Mouse (Mus musculus) cerebellum, adult 11 months (tissue): ENCODE data around the gene Tle2.
A peak's percentile ranks its signal among the peaks of the same experiment; 100 is the strongest.

ENCODE experiments used
- DNase-seq: peaks from one replicate; pipeline ENCODE4 v3.0.0; 2022

Tle2 gene

DNA sequence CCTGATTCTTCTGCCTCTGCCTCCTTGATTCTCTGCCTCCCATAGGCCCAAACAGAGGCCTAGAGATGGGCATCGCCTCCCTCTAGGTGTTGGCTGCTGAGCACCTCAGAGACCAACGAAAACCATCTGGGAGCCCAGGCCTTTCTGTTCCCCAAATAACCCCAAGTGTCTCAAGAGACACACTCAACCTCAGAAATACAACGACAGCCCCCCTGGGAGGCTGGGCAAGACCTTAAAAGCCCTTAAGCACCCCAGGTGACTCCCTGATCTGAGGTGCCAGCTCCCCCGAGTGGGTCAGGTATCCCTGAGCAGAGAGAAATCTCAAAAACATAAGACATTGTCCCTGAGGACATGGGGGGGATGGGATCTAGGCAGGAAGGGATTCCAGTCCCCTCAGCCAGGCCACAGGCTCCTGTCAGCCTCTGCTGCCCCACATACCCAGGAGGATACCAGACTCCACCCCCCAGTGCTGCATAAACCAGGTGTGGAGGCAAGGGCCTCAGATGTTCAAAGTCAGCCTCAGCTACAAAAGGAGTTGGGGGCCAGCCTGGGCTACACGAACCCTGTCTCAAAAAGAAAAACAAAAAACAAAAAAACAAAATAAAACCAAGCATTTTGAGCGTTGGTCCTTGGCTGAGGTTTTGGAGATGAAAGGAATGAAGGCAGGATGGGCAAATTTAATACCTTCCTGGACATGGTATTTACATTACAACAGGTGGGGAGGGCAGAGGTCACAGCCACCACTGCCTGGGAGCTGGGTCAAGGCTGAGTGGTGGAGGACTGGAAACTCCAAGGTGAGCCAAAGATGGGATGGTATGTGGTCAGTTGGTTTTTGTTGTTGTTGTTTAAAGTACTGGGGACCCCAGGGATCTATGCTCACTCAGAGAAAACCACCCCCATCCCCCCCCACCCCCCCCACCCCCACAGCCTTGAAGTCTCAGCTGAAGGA is 20.3 kb upstream of the Tle2 start:
- no peak for DNase-seq

DNA sequence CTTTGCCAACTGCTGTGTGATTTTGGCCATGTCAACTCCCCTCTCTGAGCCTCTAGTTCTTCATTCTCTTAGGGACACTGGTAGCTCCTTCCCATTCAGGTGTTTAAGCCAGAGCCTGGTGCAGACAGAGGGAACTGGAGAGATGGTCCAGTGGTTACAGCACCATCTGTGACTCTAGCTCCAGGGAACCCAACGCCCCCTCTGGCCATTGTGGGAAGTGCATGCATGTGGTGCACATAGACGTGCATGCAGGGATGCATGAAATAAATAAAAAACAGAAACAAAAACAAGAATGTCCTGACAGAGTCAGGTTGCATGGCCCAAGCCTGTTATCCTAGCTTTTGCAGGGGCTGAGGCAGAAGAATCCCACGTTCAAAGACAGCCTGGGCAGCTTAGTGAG is 18.1 kb upstream of the Tle2 start:
- DNase-seq, result no peak

DNA sequence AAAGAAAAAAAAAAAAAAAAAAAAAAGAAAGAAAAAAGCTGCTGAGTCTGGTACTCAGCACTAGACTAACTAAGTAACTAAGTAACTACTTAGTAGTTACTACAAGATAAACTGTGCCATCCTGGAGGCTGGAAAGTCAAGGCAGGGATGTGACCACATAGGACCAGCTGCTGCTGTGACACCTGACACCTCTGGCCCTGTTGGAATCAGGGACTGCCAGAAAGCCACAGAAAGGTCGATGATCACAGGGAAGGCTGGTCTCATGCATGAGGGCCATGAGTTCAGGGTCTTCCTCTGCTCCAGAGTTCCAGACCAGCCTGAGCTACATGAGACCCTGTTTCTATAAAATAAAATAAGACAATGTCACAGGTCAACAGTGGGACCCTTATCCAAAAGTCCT is 16.9 kb upstream of the Tle2 start:
- DNase-seq, result no peak

DNA sequence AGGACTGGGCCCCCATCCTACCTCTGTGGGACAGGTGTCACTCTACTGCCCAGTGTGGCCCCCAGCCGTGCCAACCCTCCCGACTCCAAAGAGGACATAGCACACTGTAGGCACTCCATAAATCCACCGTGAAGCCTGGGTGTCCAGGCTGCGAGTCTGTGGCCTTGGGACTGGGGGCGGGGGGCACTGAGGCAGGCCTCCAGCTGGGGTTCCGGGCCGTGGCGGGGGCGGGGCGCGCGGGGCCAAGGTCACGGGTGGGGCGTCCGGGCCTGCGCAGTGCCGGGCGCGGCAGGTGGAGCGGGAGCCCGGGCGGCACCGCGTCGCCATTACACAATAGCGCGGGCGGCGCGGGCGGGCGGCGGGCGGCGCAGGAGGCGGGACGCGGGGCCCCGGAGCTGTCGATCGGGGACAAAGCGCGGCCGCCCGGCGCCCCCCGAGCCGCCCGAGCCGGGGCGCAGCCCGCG is 15.2 kb upstream of the Tle2 start, which contains the start of gene Aes:
TSS of gene Aes (plus strand) at position 326 of the 464 bp plus-strand sequence.
- DNase-seq, result peak; percentile 83

DNA sequence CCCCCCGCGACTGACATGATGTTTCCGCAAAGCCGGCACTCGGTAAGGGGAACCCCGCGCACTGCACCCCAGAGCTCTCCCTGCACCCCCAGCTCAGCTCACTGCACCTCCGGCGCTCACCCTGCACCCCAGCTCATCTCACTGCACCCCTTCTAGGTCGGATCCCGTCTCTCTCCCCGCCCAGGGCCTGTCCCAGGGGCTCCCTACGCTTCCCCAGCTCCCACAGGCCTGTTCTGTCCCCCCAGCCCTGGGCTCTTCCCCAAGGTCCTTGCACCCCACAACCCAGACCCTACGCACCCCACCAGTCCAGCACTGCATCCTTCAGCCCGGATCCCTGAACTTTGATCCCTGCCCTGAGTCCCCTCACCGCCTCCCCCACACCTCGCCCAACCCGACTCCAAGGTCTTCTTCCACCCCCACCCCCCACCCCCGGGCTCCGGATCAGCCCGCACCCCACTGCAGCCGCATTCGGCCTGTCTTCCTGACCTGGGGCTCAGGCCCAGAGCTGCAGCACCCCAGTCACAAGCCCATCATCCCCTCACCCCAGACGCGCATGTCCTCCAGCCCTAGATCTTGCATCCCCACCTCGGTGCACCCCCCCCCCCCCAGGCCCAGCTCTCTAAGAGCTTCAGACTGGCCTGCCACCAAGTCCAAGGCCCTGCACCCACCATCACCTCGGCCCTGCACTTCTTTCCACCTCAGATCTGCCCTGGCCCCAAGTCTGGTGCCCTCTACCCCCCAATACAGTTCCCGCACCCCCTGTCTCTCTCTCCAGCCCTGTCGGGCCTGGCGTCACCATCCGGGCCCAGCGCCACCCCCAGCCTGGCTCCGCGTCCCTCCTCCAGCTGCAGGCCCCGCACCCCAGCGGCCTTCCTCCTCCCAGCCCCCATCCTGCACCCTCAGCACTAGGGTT is 14.5 kb upstream of the Tle2 start:
- DNase-seq, result peak; percentile 72

DNA sequence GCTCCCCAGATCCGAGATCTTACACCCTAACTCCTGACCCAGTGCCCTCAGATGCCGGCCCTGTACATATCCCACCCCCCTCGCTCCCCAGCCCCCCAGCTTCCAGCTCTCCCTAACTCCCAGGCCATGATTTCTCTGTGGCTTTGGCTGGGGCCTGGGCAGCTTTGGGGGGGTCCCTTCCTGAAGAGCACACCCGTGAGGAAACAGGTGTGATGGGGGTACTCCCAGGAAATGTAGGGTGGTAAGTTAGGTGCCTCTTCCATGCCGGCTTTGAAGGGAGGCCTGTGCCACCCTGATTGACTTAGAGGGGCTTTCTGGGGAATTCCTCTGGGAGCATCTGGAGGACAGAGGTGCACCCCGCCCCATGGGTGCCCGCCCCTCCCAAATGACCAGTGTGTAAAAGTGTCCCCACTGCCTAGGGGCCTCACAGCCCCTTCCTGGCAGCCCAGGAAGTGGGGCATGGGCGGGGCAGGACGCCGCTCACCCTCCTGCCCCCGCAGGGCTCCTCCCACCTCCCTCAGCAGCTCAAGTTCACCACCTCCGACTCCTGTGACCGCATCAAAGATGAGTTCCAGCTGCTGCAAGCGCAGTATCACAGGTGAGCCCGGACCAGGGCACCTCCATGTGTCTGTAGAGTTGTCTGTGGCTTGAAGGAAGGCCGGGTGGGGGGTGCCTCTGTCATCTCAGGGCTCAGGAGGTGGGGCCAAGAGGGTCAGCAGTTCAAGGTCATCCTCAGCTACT is 13.5 kb upstream of the Tle2 start:
- no peak for DNase-seq

DNA sequence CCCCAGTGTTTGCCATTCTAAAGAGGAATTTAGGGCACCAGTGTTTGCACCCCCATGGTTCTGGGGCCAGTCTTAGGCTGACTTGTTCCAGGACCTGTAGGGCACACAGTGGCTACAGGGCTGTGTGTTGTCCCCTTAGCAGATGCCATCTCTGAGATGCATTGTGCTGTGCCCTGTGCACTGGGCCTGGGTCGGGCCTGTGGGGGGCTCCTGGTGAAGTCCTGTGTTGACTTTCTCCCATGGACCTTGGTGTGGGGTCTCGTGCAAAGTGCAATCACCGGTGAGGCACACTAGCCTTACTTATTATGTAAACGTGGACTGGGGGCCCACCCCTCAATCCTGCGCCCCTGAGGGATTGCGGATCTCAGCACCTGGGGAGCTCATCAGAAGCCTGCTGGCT is 11.9 kb upstream of the Tle2 start:
- DNase-seq, result no peak

DNA sequence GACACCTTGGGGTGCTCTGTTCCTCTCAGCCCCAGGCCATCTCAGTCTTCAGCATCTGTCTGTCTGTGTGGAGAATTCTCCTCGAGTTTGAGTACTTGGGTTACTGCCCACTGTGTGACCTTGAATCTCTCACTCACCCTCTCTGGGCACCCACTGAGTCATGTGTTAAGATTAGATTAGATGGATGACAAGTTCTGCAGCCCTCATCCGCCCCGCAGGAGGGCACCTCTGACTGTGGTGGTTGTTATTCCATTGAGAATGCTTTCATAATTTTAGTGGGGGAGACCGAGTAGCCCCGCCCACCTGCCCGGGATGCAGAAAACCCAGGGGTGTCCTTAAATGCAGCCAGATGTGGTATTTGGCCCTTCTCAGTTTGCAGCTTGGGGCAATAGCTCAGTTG is 10.9 kb upstream of the Tle2 start:
- no peak for DNase-seq

DNA sequence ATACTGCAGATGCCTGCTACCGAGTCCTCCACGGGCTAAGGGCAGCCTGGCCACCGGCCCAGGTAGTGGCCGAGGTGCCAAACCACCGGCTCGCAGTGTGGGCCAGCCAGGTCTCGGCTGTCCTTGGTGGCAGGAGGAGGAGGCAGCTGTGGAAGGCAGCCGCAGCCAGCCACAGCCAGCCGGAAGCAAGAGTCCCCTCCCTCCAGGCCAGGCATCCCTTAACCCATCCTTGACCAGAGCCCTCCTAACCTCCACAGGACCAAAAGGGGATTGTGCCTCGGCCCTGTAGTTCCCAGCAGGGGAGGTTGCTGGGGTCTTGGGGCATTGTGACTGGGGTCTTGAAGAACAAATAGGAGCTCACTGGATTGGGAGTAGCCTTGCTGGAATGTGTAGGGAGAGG is 10.1 kb upstream of the Tle2 start:
- no peak for DNase-seq

DNA sequence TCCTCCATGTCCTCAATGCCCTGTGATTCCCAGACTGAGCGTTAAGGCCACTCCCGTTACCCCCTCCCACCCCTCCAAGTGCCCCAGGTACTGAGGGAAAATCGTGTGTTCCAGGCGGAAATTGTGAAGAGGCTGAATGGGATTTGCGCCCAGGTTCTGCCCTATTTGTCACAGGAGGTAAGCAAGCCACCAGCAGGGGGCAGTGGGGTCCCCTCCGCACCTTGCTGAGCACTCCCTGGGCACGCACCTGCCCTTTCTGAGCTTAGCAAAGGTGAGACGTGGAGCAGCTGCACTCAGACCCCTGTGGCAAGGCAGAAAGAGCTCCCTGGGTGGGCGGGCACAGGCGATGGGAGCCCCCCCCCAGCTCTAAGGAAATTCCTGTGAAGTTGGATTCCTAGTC is 9.6 kb upstream of the Tle2 start:
- peak; percentile 77 for DNase-seq

DNA sequence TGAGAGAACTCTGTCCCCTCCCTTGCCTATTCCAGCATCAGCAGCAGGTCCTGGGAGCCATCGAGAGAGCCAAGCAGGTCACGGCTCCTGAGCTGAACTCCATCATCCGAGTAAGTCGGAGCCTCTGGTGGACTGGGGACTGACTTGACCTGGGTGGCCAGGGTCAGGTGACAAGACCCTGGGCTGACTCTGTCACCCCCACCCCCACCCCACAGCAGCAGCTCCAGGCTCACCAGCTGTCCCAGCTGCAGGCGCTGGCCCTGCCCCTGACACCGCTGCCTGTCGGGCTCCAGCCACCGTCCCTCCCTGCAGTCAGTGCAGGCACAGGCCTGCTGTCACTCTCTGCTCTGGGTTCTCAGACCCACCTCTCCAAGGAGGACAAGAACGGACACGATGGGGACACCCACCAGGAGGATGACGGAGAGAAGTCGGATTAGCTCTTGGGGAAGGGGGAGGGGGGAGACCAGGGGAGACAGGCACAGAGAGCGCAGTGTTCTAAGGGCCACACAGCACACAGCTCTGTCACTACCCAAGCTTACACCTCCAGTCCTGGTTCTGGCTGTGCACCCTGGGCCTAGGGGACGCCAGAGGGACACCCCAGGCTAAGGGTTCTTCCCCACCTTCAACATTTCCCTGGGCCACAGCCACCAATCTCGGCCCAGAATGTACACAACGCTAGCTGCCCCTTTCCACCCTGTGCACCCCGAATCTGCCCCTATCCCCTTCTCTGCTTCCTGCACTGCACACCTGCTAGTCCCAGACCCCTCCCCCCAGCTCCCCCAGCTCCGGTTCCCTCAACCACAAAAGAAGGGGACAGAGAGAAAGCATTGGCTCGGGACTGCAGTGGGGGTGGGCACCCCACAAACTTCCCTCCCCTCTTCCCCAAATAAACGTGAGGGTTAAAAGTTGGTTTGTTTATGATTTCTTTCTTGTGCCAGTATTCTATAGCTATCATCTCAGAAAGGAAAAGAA is 8.8 kb upstream of the Tle2 start:
- no peak for DNase-seq

DNA sequence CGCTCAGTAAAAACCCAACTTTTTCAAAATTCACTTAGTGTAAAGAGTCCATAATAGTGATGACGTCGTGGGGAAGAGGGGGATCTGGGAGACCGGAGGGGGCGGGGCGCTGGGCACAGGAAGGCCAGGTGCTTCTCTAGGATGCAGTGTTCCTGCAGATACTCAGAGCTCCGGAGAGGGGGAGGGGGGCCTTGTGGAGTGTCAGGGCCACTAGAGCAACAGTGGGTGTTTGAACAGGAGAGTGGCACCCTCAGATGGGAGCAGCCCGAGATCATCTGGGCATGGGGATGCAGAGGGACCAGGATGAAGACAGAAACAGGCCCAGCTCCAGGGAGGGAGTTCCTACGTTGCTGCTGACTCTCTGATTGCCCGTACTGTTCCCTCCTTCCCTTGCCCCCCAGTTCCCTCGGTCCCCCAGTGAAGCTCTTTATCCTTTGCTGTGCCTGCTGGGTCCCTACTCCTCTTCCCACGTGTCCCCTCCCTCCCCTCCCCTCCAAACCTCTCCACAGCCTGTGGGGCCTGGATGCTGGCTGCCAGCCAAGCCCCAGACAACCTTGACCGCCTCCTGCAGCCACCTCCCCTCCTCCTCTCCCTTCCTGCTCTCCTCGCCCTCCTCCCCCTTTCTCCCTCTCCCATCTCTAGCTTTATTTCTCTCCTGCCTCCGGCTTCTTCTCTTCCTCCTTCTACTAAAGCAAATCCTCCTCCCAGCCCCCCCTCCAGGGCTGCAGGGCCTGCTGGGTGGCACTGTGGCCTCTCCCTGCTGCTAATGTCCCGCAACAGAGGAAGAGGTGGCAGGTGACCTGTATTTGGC is 5.8 kb upstream of the Tle2 start:
- DNase-seq, result no peak

DNA sequence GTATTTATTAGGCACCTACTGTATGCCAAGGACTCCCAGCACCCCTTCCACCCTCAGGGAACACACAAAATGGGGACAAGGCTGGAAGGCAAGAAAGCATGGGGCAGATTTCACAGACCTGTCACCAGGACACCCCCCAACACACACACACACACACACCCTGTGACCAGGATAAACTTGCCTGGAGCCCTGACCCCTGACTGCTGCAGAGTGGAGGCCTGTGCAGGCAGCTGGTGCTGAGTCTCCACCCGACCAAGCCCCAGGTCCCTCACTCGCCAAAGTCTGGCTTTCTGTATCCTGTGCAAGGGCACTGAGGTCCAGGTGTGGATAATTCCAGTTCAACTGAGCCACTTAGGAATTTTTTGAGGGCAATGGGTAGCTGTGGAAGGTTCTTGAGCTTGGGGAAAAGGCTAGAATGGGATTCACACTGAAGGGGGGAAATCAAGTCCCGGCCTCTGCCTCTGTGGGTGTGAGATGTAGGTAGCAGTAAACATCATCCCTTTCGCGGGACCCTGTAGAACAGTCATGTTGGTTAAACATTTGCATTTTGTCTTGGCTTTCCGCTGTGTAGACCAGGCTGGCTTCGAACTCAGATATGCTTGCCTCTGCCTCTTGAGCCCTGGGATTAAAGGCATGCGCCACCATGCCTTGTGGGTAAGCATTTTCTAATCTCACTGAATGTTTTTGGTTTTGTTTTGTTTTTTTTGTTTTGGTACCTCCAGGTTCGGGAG is 4.7 kb upstream of the Tle2 start:
- no peak for DNase-seq

DNA sequence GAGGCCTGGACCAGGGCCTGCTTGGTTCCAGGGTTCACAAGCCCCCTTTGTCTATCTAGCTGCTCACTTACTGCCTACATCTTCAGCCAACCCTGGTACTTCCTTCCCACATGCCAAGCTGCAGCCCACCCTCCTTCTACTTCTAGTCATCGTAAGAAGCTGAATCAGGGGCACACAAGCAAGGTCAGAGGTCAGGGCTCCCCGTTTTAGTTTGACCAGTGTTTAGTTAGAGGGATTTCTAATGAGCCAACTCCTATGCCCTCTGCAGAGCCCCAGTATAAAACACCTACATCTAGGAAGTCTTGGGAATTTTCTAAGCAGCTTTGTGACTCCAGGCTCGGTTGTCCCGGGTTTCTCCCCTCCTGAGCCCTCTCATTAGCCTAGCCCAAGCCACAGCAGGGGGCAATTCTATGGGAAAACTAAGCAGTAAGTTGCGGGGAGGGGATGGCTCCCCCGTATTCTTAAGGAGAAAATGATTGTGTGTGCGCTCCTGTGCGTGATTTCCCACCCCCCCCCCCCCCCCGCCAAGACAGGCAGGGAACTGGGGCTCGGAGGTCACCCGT is 4.0 kb upstream of the Tle2 start:
- DNase-seq, result no peak

DNA sequence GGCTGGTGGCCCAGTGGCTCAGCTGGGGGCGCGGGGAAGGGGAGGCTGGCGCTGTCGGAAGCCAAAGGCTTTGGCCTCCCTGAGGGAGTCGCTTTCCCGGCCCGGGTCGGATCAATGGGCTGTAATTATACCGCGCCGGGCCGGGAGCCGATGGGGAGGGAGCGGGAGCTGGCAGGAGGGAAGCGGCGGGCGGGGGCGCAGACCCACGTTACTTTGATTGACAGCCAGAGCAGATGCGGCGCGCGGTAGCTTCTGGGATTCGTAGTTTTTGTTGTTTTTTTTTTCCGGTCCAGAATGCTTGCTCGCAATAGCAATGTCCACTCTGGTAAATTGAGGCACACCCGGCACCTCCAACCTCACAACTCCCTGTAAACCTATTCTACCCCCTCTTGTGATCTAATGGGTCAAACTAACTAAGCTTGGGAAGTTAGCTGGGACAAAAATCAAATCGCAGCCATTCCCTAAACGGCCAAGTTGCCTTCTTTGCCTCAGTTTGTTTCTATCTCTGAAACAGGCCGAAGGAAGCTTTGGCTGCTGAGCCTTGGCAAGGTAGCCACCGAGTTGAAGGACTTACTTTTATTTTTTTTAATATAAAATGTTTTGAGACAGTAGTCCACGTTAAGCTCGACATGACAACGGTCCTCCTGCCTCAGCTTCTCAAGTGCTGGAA is 3.4 kb upstream of the Tle2 start:
- DNase-seq, result peak; percentile 96

DNA sequence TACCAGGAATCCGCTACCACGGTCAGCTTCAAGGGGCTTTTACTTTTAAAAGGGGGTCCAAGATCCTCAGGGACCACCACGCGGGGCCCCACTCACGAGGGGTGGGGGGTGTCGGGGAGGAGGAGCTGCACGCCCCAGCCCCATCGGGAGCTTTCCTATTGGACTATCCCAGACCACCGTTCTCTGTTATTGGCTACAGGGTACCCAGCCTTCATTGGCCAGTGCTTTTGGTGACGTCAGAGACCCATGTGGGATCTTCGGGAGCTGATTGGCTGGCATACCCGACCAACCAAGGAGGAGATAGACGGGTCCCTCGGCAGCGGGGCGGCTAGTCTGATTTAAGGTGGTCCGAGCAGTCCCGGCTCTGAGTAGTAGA is 2.9 kb upstream of the Tle2 start:
- DNase-seq, result peak; percentile 98

DNA sequence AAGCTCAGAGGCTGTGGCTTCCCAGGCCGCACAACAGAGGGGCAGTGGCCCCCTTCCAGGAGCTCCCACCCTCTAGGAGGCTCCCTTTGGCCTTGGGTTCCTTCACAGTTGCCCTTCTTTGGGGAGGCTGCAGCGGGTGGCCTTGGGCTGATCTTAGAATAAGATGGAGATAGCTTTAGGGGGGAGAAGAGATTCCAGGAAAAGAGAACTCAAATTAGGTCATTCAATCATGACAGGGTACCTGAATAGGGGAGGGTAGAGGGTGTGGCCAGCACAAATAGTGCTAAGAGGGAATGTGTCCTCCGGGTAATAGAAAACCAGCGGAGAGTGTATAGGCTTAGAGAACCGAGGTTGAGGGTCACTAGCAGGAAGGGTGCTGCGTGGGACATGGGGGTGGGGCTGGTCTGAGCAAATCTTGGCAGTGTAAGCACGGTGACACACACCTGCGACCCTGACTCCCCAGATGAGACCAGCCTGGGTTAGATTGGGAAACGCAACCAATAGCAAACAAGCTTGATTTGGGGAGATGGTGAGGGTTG is 2.2 kb upstream of the Tle2 start:
- DNase-seq, result no peak

DNA sequence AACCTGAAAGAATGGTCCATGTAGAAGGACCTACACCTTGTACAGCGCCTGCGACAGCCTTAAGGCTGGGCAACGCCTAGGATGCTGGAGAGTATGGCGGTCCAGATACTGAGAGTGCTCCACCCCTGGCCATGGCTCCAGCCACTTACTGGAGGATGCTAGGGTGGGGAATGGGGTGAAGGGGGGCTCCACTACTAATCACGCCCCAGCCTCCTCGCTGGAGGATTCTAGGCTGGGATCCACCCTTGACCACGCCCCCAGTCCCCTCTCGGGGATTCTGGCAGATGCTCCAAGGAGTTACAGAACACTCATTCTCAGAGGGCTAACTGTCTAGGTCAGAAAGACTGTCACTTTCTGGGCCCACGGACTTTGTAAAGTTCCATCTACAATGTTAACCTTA is 1.4 kb upstream of the Tle2 start:
- no peak for DNase-seq

DNA sequence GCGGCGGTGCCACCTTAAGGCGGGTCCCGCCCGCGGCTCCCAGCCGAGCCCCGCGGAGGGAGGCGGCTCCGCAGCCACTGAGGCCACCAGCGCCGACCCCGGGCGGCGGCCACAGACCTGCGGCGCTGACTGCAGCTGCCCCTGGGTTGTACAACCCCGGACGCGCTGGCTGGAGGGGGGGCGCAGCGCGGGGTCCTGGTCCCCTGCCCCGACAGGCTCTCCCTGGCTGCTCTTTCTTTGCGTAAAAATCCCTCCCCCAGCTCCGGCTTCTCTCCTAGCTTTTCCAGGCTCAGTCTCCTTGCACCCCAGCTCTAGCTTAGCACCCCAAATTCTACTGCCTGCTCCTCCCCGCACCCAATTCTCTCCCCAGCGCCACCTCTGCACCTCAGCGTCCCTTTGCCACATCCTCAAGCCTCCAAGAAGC is 859 bp downstream of the Tle2 start:
- peak; percentile 67 for DNase-seq
